Mouse (Mus musculus) bone marrow macrophage, adult 2 months (primary cell): ENCODE data around the gene Exph5.

ENCODE experiments used
- CTCF ChIP-seq: IDR thresholded peaks from 2 replicates; pipeline ENCODE4 v1.5.1; 2012; ENCODE audit warnings: low read depth, mild to moderate bottlenecking, low read length, moderate library complexity
- POLR2A ChIP-seq: IDR thresholded peaks from 2 replicates; pipeline ENCODE4 v1.6.1; 2012; ENCODE audit warnings: mild to moderate bottlenecking, low read depth, low read length, borderline replicate concordance

GRCm38 (mm10) chr9:53356219-53357155, 55.0 kb downstream of the Exph5 start:
- no peak for TF ChIP-seq POLR2A
- TF ChIP-seq CTCF, result no peak
